In genomic region chr11:111042175-111042574, GRCm38 (mm10) we compare ENCODE assay signal across 9 mouse cellular contexts. TPM values are rescaled to one million over a fixed set of nuclear protein-coding genes. Genes with fewer than 3 reads are reported as not detected.
DNase-seq lines count a peak whose midpoint lies in the region; ATAC-seq lines count a peak whose summit lies in the region.
"Had no signal": no experiment of that assay in that cellular context is flagged by ENCODE, and none has a peak within 500 bp of the region (broad histone marks: within the 10 kb centered on the region; RNA-seq: fewer than 3 reads in every experiment).

No protein-coding gene starts in this region.

- H3K9me3 ChIP-seq in kidney, embryonic 14.5 days (ENCODE audit: control insufficient read depth, low read length) = no peaks in the 10 kb centered on the region
- H3K9me3 ChIP-seq in midbrain, embryonic 13.5 days = no peaks in the 10 kb centered on the region
- H3K9me3 ChIP-seq: embryonic facial prominence, embryonic 15.5 days had no signal

- no peaks in the 10 kb centered on the region for H3K4me1 ChIP-seq in kidney, embryonic 14.5 days (ENCODE audit: control insufficient read depth, insufficient read depth, low read length)
- H3K4me1 ChIP-seq in midbrain, embryonic 13.5 days (replicated peaks) = no peaks in the 10 kb centered on the region
- H3K4me1 ChIP-seq: embryonic facial prominence, embryonic 15.5 days had no signal

- no peaks in the 10 kb centered on the region for H3K27me3 ChIP-seq in kidney, embryonic 14.5 days (ENCODE audit: control insufficient read depth, insufficient read depth, low read length)
- no peaks in the 10 kb centered on the region for H3K27me3 ChIP-seq in midbrain, embryonic 13.5 days
- H3K27me3 ChIP-seq: embryonic facial prominence, embryonic 15.5 days had no signal

- H3K9ac ChIP-seq in kidney, embryonic 14.5 days (ENCODE audit: low read depth, low read length) = no peak overlapping the region
- H3K9ac ChIP-seq in midbrain, embryonic 13.5 days (replicated peaks) = no peak overlapping the region
- H3K9ac ChIP-seq: embryonic facial prominence, embryonic 15.5 days had no signal

- 50% methylated on average over 5 of the region's 5 CpGs for WGBS in kidney, embryonic 14.5 days
- WGBS in midbrain, embryonic 13.5 days = 51% methylated on average over 5 of the region's 5 CpGs

- no peak overlapping the region for H3K4me2 ChIP-seq in kidney, embryonic 14.5 days (replicated peaks; ENCODE audit: low read depth, low read length)
- no peak overlapping the region for H3K4me2 ChIP-seq in midbrain, embryonic 13.5 days (replicated peaks)
- H3K4me2 ChIP-seq: embryonic facial prominence, embryonic 15.5 days had no signal

- ATAC-seq in kidney, embryonic 14.5 days (ENCODE audit: low FRiP score, low TSS enrichment) = no peak
- ATAC-seq in midbrain, embryonic 13.5 days = no peak

- H3K27ac ChIP-seq in kidney, embryonic 14.5 days (ENCODE audit: low read depth, low read length) = no peak overlapping the region
- H3K27ac ChIP-seq in midbrain, embryonic 13.5 days = no peak overlapping the region
- H3K27ac ChIP-seq: embryonic facial prominence, embryonic 15.5 days had no signal

- H3K4me3 ChIP-seq in kidney, embryonic 14.5 days (ENCODE audit: low read length) = no peak overlapping the region
- H3K4me3 ChIP-seq in midbrain, embryonic 13.5 days (replicated peaks) = no peak overlapping the region
- H3K4me3 ChIP-seq: embryonic facial prominence, embryonic 15.5 days had no signal

- no peaks in the 10 kb centered on the region for H3K36me3 ChIP-seq in kidney, embryonic 14.5 days (ENCODE audit: control insufficient read depth, insufficient read depth, low read length)
- H3K36me3 ChIP-seq in midbrain, embryonic 13.5 days = no peaks in the 10 kb centered on the region
- H3K36me3 ChIP-seq: embryonic facial prominence, embryonic 15.5 days had no signal

- DNase-seq in adrenal gland, adult 18-20 months (ENCODE audit: low spot score in 2 of 2) = peak; percentile 27 to 29
- DNase-seq in adrenal gland, postnatal 4 days (ENCODE audit: low spot score in 2 of 2) = no peak
- DNase-seq in kidney, postnatal 10 days = peak; percentile 66
- DNase-seq in 416B (ENCODE audit: low read depth) = peak; percentile 36
- DNase-seq in embryo, embryonic 9.5 days (ENCODE audit: extremely low spot score) = peak; percentile 12
- peak; percentile 70 for DNase-seq in retina, embryonic 14.5 days (ENCODE audit: low spot score)

RNA-seq across cellular contexts. Expression of gene Kcnj2, which starts 23.8 kb away (rescaled TPM):
- total RNA-seq in adrenal gland, adult 18-20 months (2021) = 10 to 100 TPM; 16.5 to 19.8 TPM
- 1 to 10 TPM; 5.2 to 5.8 TPM for total RNA-seq in adrenal gland, postnatal 4 days (2021)
- polyA plus RNA-seq in kidney, embryonic 14.5 days (2014; fragmentation: Nextera tagmentation; extraction: Ambion mirVana) = 0.68 and 1.4 TPM in 2 replicates
- 1.3 TPM in 2 replicates for polyA plus RNA-seq in midbrain, embryonic 13.5 days (2015; fragmentation: Nextera tagmentation; extraction: Ambion mirVana)

Comparison
In these comparisons a context has a peak if more than half of its experiments do, and no peak if none do; other contexts are left out.
1. DNase-seq: peak in adrenal gland, adult 18-20 months (2 of 2), kidney, postnatal 10 days (single experiment), 416B (single experiment), embryo, embryonic 9.5 days (single experiment) and retina, embryonic 14.5 days (single experiment); none in adrenal gland, postnatal 4 days (0 of 2).